Mouse (Mus musculus): Measurements from ENCODE around the gene Pth2. TPM values are rescaled to one million over a fixed set of nuclear protein-coding genes. Genes with fewer than 3 reads are reported as not detected.
"Not testable (repeated sequence)": the region's sequence is repeated elsewhere in the genome, so short reads cannot be mapped to it uniquely, and the experiment has no call there.

Gene Pth2
- polyA plus RNA-seq, 1 experiment from 2014 or later = not detected

GRCm38 (mm10) chr7:45162996-45163615 is 17.7 kb upstream of the Pth2 start:
- Histone ChIP-seq H3K27me3 (peaks cover 59% of the 10 kb centered on the region), H3K36me3 (peaks cover 19% of the 10 kb centered on the region; the same call in 1 of the 2 replicates), H3K4me1 (replicated peaks) (peaks cover 20% of the 10 kb centered on the region), H3K9ac (no peak overlapping the region), H3K9me3 (replicated peaks) (no peaks in the 10 kb centered on the region), H3K4me2 (no peak overlapping the region), H3K27ac (no peak overlapping the region), H3K4me3 (replicated peaks) (no peak overlapping the region)
- ATAC-seq (ENCODE audit: low read depth) = no peak
- no peak for DNase-seq
- WGBS (ENCODE audit: insufficient replicate concordance) = 58% methylated on average over 9 of the region's 9 CpGs

- 2% methylated on average over 38 of the region's 41 CpGs for WGBS (ENCODE audit: insufficient replicate concordance)
- H3K36me3 ChIP-seq = peaks cover 19% of the 10 kb centered on the region; the same call in 1 of the 2 replicates
- H3K4me2 ChIP-seq = peak within 1 kb of the TSS; percentile 72
- H3K9ac ChIP-seq = peak within 1 kb of the TSS; percentile 53
- H3K4me1 ChIP-seq (replicated peaks) = peaks cover 20% of the 10 kb centered on the region
- ATAC-seq (ENCODE audit: low read depth) = peak; percentile 35; the same call in 1 of the 2 replicates
- H3K27ac ChIP-seq = no peak within 1 kb of the TSS
- peaks cover 5% of the 10 kb centered on the region; the same call in 1 of the 2 replicates for H3K9me3 ChIP-seq (replicated peaks)
- DNase-seq = peak; percentile 40
- peaks cover 67% of the 10 kb centered on the region for H3K27me3 ChIP-seq
- peak within 1 kb of the TSS; percentile 59 for H3K4me3 ChIP-seq (replicated peaks)
Observed at GRCm38 (mm10) chr7:45163735-45164490, 16.9 kb upstream of the Pth2 start, which contains the start of gene Slc17a7. Gene Slc17a7, plus strand, starts transcription at chr7:45163949.

- ATAC-seq (ENCODE audit: low read depth) (no peak), DNase-seq (no peak)
- Histone ChIP-seq H3K27ac (no peak overlapping the region), H3K9ac (no peak overlapping the region), H3K27me3 (peaks cover 76% of the 10 kb centered on the region), H3K36me3 (peaks cover 10% of the 10 kb centered on the region; the same call in 1 of the 2 replicates), H3K4me2 (no peak overlapping the region), H3K9me3 (replicated peaks) (peaks cover 14% of the 10 kb centered on the region), H3K4me3 (replicated peaks) (no peak overlapping the region), H3K4me1 (replicated peaks) (peaks cover 20% of the 10 kb centered on the region)
- WGBS (ENCODE audit: insufficient replicate concordance) = 50% methylated on average over 5 of the region's 5 CpGs
Observed at GRCm38 (mm10) chr7:45164833-45165232, 16.0 kb upstream of the Pth2 start.

- Histone ChIP-seq H3K4me3 (replicated peaks) (no peak overlapping the region), H3K27me3 (peaks cover 85% of the 10 kb centered on the region), H3K9me3 (replicated peaks) (peaks cover 19% of the 10 kb centered on the region), H3K27ac (no peak overlapping the region), H3K9ac (no peak overlapping the region), H3K4me2 (no peak overlapping the region), H3K4me1 (replicated peaks) (peaks cover 20% of the 10 kb centered on the region), H3K36me3 (peaks cover 2% of the 10 kb centered on the region; the same call in 1 of the 2 replicates)
- no peak for DNase-seq
- WGBS (ENCODE audit: insufficient replicate concordance) = 40% methylated on average over 11 of the region's 11 CpGs
- no peak for ATAC-seq (ENCODE audit: low read depth)
Observed at GRCm38 (mm10) chr7:45165701-45166100, 15.1 kb upstream of the Pth2 start.

- WGBS (ENCODE audit: insufficient replicate concordance) = 16% methylated on average over 10 of the region's 10 CpGs
- ATAC-seq (ENCODE audit: low read depth) = no peak
- H3K27ac ChIP-seq = no peak overlapping the region
- H3K27me3 ChIP-seq = peaks cover 97% of the 10 kb centered on the region
- no peak overlapping the region for H3K4me2 ChIP-seq
- no peak overlapping the region for H3K9ac ChIP-seq
- no peak for DNase-seq
- no peak overlapping the region for H3K4me3 ChIP-seq (replicated peaks)
- H3K9me3 ChIP-seq (replicated peaks) = peaks cover 19% of the 10 kb centered on the region
- no peaks in the 10 kb centered on the region for H3K36me3 ChIP-seq
- H3K4me1 ChIP-seq (replicated peaks) = peaks cover 16% of the 10 kb centered on the region
Observed at GRCm38 (mm10) chr7:45166950-45167401, 13.8 kb upstream of the Pth2 start.

GRCm38 (mm10) chr7:45167761-45168445 is 12.9 kb upstream of the Pth2 start:
- Histone ChIP-seq H3K36me3 (no peaks in the 10 kb centered on the region), H3K4me2 (no peak overlapping the region), H3K27ac (no peak overlapping the region), H3K9me3 (replicated peaks) (peaks cover 25% of the 10 kb centered on the region), H3K9ac (no peak overlapping the region), H3K27me3 (peaks cover 97% of the 10 kb centered on the region), H3K4me1 (replicated peaks) (peaks cover 8% of the 10 kb centered on the region), H3K4me3 (replicated peaks) (no peak overlapping the region)
- ATAC-seq (ENCODE audit: low read depth) (no peak), DNase-seq (no peak)
- 6% methylated on average over 19 of the region's 19 CpGs for WGBS (ENCODE audit: insufficient replicate concordance)

- Histone ChIP-seq H3K27ac (no peak overlapping the region), H3K9ac (no peak overlapping the region), H3K4me1 (replicated peaks) (peaks cover 6% of the 10 kb centered on the region), H3K4me3 (replicated peaks) (no peak overlapping the region), H3K9me3 (replicated peaks) (peaks cover 27% of the 10 kb centered on the region), H3K36me3 (no peaks in the 10 kb centered on the region), H3K4me2 (no peak overlapping the region), H3K27me3 (peaks cover 94% of the 10 kb centered on the region)
- WGBS (ENCODE audit: insufficient replicate concordance) = 7% methylated on average over 24 of the region's 24 CpGs
- ATAC-seq (ENCODE audit: low read depth) (no peak), DNase-seq (no peak)
Observed at GRCm38 (mm10) chr7:45168656-45169055, 12.1 kb upstream of the Pth2 start.

GRCm38 (mm10) chr7:45169495-45169894 is 11.3 kb upstream of the Pth2 start:
- ATAC-seq (ENCODE audit: low read depth) = no peak
- no peak overlapping the region for H3K4me2 ChIP-seq
- no peak overlapping the region for H3K9ac ChIP-seq
- H3K36me3 ChIP-seq = no peaks in the 10 kb centered on the region
- no peak for DNase-seq
- H3K9me3 ChIP-seq (replicated peaks) = peaks cover 27% of the 10 kb centered on the region
- WGBS (ENCODE audit: insufficient replicate concordance) = 71% methylated on average over 3 of the region's 3 CpGs
- peaks cover 93% of the 10 kb centered on the region for H3K27me3 ChIP-seq
- no peak overlapping the region for H3K4me3 ChIP-seq (replicated peaks)
- H3K4me1 ChIP-seq (replicated peaks) = no peaks in the 10 kb centered on the region
- no peak overlapping the region for H3K27ac ChIP-seq

GRCm38 (mm10) chr7:45172974-45173373 is 7.8 kb upstream of the Pth2 start:
- H3K9ac ChIP-seq = no peak overlapping the region
- no peak overlapping the region for H3K4me3 ChIP-seq (replicated peaks)
- peaks cover 27% of the 10 kb centered on the region for H3K9me3 ChIP-seq (replicated peaks)
- H3K27me3 ChIP-seq = peaks cover 93% of the 10 kb centered on the region
- no peak overlapping the region for H3K4me2 ChIP-seq
- DNase-seq (peak; percentile 32), ATAC-seq (ENCODE audit: low read depth) (no peak)
- WGBS (ENCODE audit: insufficient replicate concordance) = 48% methylated on average over 7 of the region's 7 CpGs
- H3K27ac ChIP-seq = no peak overlapping the region
- no peaks in the 10 kb centered on the region for H3K36me3 ChIP-seq
- peaks cover 5% of the 10 kb centered on the region; the same call in 1 of the 2 replicates for H3K4me1 ChIP-seq (replicated peaks)

GRCm38 (mm10) chr7:45173772-45174171 is 7.0 kb upstream of the Pth2 start:
- 25% methylated on average over 1 of the region's 1 CpGs for WGBS (ENCODE audit: insufficient replicate concordance)
- not testable (repeated sequence) for H3K4me1 ChIP-seq (replicated peaks); H3K9ac ChIP-seq; ATAC-seq (ENCODE audit: low read depth); H3K4me3 ChIP-seq (replicated peaks); H3K27ac ChIP-seq; H3K4me2 ChIP-seq; DNase-seq; H3K36me3 ChIP-seq
- H3K9me3 ChIP-seq (replicated peaks) = peaks cover 23% of the 10 kb centered on the region
- H3K27me3 ChIP-seq = peaks cover 93% of the 10 kb centered on the region

Data from liver, embryonic 13.5 days (tissue).